Mouse (Mus musculus) ES-E14 (cell line): Measurements from ENCODE around the gene Nap1l5. TPM values are rescaled to one million over a fixed set of nuclear protein-coding genes. Genes with fewer than 3 reads are reported as not detected.

Experiments used
- DNase-seq: peaks from one replicate; pipeline ENCODE4 v3.0.0-alpha.2; 2013; ENCODE audit warnings: low read depth, low spot score
- H3K27ac ChIP-seq: 2 replicates; pipeline ENCODE4 v1.5.1; 2012; ENCODE audit warnings: low read depth, mild to moderate bottlenecking, low read length, moderate library complexity, mixed read lengths; ENCODE audit not compliant: poor library complexity, insufficient read depth, severe bottlenecking
- H3K36me3 ChIP-seq: 2 replicates; pipeline ENCODE4 v1.6.1; 2012; ENCODE audit warnings: mild to moderate bottlenecking, low read length, moderate library complexity, mixed read lengths; ENCODE audit not compliant: control insufficient read depth, poor library complexity, insufficient read depth, severe bottlenecking
- H3K4me1 ChIP-seq, 2 experiments: fragments of 150-350 bp in 1 of 2; sonication (generic) in 1 of 2; 2 replicates each; pipeline ENCODE4 v1.6.1; 2012; ENCODE audit warnings: low read length in 2 of 2, mild to moderate bottlenecking in 1 of 2, mixed read lengths in 1 of 2; ENCODE audit not compliant: control insufficient read depth in 2 of 2, insufficient read depth in 2 of 2, poor library complexity in 1 of 2
- H3K4me3 ChIP-seq, 2 experiments: fragments of 150-350 bp in 1 of 2; sonication (generic) in 1 of 2; 2 replicates each; pipeline ENCODE4 v1.5.1; 2012; ENCODE audit warnings: low read length in 2 of 2, low read depth in 1 of 2, mild to moderate bottlenecking in 1 of 2, mixed read lengths in 1 of 2; ENCODE audit not compliant: insufficient read depth in 1 of 2, poor library complexity in 1 of 2, severe bottlenecking in 1 of 2
- H3K9ac ChIP-seq: 2 replicates; pipeline ENCODE4 v1.6.1; 2012; ENCODE audit warnings: low read depth, mild to moderate bottlenecking, low read length, mixed read lengths; ENCODE audit not compliant: poor library complexity, insufficient read depth, severe bottlenecking
- H3K9me3 ChIP-seq: fragments of 150-350 bp; sonication (generic); 2 replicates; pipeline ENCODE4 v1.6.1; 2012; ENCODE audit warnings: low read depth, mild to moderate bottlenecking, low read length; ENCODE audit not compliant: control insufficient read depth, insufficient read depth
- CHD2 ChIP-seq: IDR thresholded peaks from 2 replicates; pipeline ENCODE4 v1.6.1; 2014; ENCODE audit warnings: mild to moderate bottlenecking, low read depth, low read length, inconsistent platforms
- HCFC1 ChIP-seq: IDR thresholded peaks from 2 replicates; pipeline ENCODE4 v1.6.1; 2012; ENCODE audit warnings: low read length, inconsistent platforms, borderline replicate concordance; ENCODE audit not compliant: insufficient read depth
- MAFK ChIP-seq: IDR thresholded peaks from 2 replicates; pipeline ENCODE4 v1.6.1; 2014; ENCODE audit warnings: mild to moderate bottlenecking, low read depth, low read length, inconsistent platforms; ENCODE audit not compliant: insufficient read depth
- ZC3H11A ChIP-seq: IDR thresholded peaks from 2 replicates; pipeline ENCODE4 v1.6.1; 2012; ENCODE audit warnings: low read depth, mild to moderate bottlenecking, inconsistent platforms, low read length, borderline replicate concordance
- ZNF384 ChIP-seq: IDR thresholded peaks from 2 replicates; pipeline ENCODE4 v1.6.1; 2012; ENCODE audit warnings: low read depth, low read length, inconsistent platforms
- in situ Hi-C, 2 experiments: fragments of 600-800 bp; cut with MboI; formaldehyde crosslinking; loops; one replicate each; pipeline ENCODE4 v1.15.1; 2025; ENCODE audit warnings: low sequenced_read_pairs in 2 of 2, inconsistent platforms in 1 of 2; ENCODE audit not compliant: unreplicated experiment in 2 of 2
- total RNA-seq: library from RNA; depleted of rRNA; stranded (reverse); fragments of 300-350 nt; gene quantifications from 2 replicates; pipeline ENCODE4 v1.2.3, GENCODE M21; 2012; rRNA removed

Nap1l5 gene
- 0.67 TPM in 1 of 2 replicates, not detected in the other for total RNA-seq

DNA sequence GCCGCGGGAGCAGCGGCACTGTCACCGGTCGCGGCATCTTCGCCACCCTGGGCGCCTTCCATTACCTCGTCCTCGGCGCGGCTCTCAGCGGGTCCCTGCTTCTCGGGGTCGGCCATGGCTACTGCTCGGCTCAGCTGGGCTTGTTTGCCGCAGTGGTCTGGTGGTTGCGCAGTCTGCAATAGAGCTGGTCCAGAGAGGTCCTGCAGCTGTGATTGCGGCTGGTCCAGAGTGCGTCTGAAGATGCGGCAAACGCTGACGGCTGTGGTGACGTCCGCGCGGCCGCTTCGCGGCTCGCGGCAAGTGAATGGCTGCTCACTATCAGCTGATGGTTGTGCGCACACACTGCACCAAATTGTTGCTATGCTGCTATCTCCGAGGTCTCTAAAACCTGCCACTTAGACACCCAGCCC is at the start of gene Nap1l5:
Gene Nap1l5 (minus strand): TSS at position 225 of the 410 bp plus-strand sequence.
- peaks cover 5% of the 10 kb centered on the region; the same call in 1 of the 2 replicates for H3K36me3 ChIP-seq
- H3K9ac ChIP-seq, result no peak within 1 kb of the TSS
- no peak for TF ChIP-seq MAFK
- no peak for TF ChIP-seq ZNF384
- TF ChIP-seq ZC3H11A, result no peak
- TF ChIP-seq HCFC1, result no peak
- no peak for TF ChIP-seq CHD2
- in situ Hi-C loops, result no loop called here
- H3K4me3 ChIP-seq, result peak within 1 kb of the TSS in 1 of 2 experiments; percentile 8; a peak in 1 of 4 replicates
- no peak within 1 kb of the TSS for H3K27ac ChIP-seq
- peaks cover 19% of the 10 kb centered on the region for H3K9me3 ChIP-seq
- H3K4me1 ChIP-seq, result no peaks in the 10 kb centered on the region
- peak; percentile 12 for DNase-seq

DNA sequence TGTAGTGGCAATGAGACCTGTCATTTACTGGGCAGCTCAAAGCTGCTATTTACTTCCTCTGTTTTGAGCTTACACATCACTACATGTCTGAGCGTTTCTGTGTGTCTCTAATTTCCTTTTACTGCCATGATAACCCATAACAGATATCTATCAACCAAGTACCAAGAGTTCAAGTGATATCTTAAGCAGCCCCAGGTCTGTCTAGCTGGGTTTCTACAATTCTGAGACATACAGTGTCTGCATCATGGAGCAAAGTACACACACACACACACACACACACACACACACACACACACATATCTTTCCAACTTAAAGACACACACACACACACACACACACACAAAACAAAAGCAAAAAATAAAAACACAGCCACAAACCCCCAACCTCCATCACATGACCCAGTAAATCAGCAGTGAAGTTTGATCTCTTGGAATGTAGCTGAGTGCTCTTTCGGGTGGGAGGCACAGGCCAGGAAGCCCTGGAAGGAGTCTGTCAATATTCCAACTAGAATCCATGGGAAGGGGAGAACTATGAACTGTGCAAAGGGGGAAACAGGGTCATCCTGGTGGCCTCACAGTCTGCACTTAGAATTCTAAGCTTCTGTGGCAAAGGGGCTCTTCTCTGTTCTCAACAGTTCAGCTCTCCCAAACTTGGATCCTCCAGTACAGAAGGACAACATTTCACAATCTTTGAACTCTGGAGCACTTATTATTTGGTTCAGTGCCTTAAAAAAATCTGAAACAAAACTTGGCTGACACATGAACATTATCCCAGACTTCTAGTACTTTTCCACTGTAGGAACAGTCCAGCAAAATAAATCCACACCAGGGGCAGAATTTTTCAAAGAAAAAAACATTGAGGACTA is 44.5 kb upstream of the Nap1l5 start:
- H3K4me1 ChIP-seq, result no peaks in the 10 kb centered on the region
- TF ChIP-seq HCFC1 (no peak), CHD2 (no peak), MAFK (no peak), ZC3H11A (no peak), ZNF384 (no peak)
- H3K36me3 ChIP-seq, result no peaks in the 10 kb centered on the region
- H3K27ac ChIP-seq, result no peak overlapping the region
- no peak overlapping the region for H3K9ac ChIP-seq
- no peak overlapping the region for H3K4me3 ChIP-seq
- H3K9me3 ChIP-seq, result no peaks in the 10 kb centered on the region
- DNase-seq, result no peak
- in situ Hi-C loops, result no loop called here

DNA sequence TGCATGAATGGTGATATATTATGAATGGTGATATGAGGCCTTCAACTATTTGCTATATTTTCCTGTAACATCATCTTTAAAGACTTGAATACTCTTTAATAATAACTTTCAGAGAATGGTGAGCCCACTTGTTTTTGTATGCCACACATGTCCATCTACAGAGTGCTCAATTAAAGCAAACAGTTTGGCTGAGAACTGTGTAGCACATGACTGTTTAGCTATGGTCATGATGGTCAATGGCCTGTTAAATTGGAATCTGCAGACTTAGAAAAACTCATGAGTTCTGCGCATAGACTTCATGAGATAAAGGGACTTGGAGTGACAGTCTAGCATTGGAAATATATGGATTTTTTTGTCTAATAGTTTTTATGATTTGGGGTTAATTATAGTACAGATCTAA is 43.5 kb upstream of the Nap1l5 start:
- Histone ChIP-seq H3K36me3 (no peaks in the 10 kb centered on the region), H3K4me1 (no peaks in the 10 kb centered on the region), H3K27ac (no peak overlapping the region), H3K4me3 (no peak overlapping the region), H3K9me3 (no peaks in the 10 kb centered on the region), H3K9ac (no peak overlapping the region)
- TF ChIP-seq HCFC1, result no peak
- no peak for TF ChIP-seq ZC3H11A
- no peak for TF ChIP-seq ZNF384
- no peak for TF ChIP-seq MAFK
- TF ChIP-seq CHD2, result no peak
- in situ Hi-C loops, result no loop called here
- no peak for DNase-seq

DNA sequence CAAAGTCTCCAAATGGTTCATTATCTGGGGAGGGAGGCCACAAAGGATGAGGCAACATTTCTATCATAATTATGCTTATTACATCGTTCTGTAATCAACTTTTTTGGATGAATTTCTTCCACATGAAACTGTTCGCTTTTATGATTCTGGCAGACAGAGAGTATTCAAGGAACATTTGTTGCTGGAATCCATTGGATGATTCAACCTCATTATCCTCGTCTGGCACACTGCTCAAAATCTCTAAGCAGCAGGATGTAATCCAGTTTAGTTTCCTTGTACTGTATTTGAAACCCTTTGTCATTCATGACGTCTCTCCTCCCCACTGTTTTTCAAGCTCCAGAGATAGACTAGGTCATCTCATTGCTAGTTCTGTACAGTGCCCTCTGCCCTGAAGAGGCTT is 40.0 kb upstream of the Nap1l5 start:
- DNase-seq, result no peak
- no peak overlapping the region for H3K4me3 ChIP-seq
- no peak for TF ChIP-seq CHD2
- no peak for TF ChIP-seq HCFC1
- TF ChIP-seq ZC3H11A, result no peak
- no peak for TF ChIP-seq ZNF384
- TF ChIP-seq MAFK, result no peak
- H3K36me3 ChIP-seq, result no peaks in the 10 kb centered on the region
- H3K4me1 ChIP-seq, result no peaks in the 10 kb centered on the region
- H3K9ac ChIP-seq, result no peak overlapping the region
- no peak overlapping the region for H3K27ac ChIP-seq
- no peaks in the 10 kb centered on the region for H3K9me3 ChIP-seq
- in situ Hi-C loops, result no loop called here
